Mouse (Mus musculus) gastrocnemius, postnatal 14 days (tissue): ENCODE data around the gene B3gnt2. TPM values are rescaled to one million over a fixed set of nuclear protein-coding genes. Genes with fewer than 3 reads are reported as not detected.
A peak's percentile ranks its signal among the peaks of the same experiment; 100 is the strongest.

Experiments used
- DNase-seq: peaks from one replicate; pipeline ENCODE4 v3.0.0; 2021; ENCODE audit warnings: mixed read lengths
- intact Hi-C: fragments of 180-260 bp; cut with DNase I; formaldehyde crosslinking; loops from one replicate; pipeline ENCODE4 v1.15.1; 2025; ENCODE audit warnings: low total_unique reads
- long read RNA-seq, 2 experiments: library from polyadenylated mRNA; stranded (forward); transcript quantifications; one replicate each; pipeline ENCODE4 v2.0.0; 2021
- total RNA-seq, 2 experiments: library from RNA; stranded (reverse); gene quantifications; 2 replicates each; pipeline ENCODE4 v1.2.3; 2021

Gene B3gnt2
- total RNA-seq = 1 to 10 TPM; 4.4 to 5.7 TPM
- long read RNA-seq, experiment 1, transcript B3gnt2-202 (2 exons, 3,057 nt) = major isoform, 6 of 7 reads
- long read RNA-seq, experiment 1, partial matches to known transcripts = 0 of 7 reads
- long read RNA-seq, experiment 1, other reads (novel, unspliced or antisense) = 0 of 7 reads
- long read RNA-seq, experiment 2, transcript B3gnt2-202 (2 exons, 3,057 nt) = major isoform, 5 of 6 reads
- long read RNA-seq, experiment 2, partial matches to known transcripts = 1 of 6 reads
- long read RNA-seq, experiment 2, other reads (novel, unspliced or antisense) = 0 of 6 reads

DNA sequence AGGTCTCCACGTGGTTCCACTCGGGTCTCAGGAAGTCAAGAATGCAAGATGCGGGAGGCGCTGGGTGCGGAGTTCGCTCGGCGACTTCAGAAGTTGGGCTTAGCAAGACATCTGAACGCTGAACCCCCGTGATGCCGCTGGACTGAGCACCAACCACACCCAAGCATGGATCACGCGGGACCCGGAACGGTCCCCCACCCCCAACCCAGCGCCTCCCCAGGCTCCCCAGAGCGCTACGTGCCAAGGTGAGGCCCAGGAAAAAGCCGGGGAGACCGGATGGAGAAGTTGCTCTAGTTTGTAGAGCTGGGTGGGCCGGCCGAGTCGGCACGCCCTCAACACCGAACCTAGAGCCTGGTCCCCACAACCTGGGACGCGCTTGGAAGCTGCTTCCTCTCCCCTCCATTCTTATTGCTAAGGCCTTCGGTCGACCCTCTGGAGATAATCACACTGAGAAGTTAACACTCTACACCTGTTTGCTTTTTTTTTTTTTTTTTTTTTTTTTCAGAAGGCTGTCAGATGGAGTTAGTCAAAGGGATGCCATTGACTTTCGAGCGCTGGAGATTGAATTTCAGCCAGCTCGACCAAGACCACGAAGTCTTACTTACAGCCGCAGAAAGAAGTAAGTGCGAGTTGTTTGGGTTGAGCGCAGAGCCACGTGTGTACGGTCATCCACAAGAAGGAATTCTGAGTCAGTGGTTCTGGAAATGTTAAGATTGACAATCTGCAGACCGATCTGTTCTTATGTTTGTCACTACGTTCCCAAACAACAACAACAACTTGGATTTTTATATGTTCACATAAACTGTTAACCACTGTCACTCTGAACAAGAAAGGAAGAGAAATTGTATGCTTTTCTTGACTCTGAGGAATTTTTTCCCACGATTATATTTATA, at the start of gene B3gnt2:
TSS of gene B3gnt2 (minus strand) at position 627 of the 893 bp plus-strand sequence.
- intact Hi-C loops = loop anchor here (10.0 kb wide), 1 partner anchor 94 kb away; no protein-coding TSS in a partner anchor
- peak; percentile 42 for DNase-seq

DNA sequence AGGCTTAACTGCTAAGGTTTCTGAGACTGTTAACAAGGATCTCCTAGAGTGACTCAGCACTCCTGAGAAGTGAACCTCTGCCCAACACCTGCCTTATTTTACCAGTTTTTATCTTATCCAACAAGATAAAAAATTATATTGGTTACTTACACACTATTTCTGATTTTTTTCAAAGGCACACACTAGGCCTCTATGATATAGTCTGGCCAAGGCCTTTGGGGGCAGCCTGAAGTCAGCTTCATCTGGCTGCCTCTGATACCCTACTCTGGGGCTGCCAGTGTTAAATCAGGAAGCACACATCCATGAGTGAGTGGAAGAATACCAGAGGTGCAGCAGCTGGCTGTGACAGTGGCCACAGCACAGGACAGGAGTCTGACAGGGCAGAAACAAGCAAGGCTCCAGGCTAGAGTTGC, 45.7 kb upstream of the B3gnt2 start:
- intact Hi-C loops = no loop called here
- no peak for DNase-seq

DNA sequence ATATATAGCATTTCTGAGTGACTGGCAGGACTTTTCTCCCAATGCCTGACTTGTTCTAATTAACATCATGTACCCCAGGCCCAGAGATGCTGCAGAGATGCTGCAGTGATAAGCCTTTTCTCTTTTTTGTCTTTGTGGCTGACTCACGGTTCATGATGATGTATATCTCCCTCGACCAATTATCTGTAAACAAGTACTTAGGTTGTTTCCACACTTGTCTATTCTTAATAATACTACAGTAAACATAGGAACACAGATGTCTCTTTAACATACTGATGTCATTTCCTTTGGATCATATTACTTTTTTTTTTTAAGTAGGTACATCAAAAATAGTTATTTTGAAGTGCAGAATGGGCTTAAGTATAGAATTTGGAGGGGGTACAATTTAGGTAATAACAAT, 42.2 kb upstream of the B3gnt2 start:
- intact Hi-C loops = no loop called here
- no peak for DNase-seq

DNA sequence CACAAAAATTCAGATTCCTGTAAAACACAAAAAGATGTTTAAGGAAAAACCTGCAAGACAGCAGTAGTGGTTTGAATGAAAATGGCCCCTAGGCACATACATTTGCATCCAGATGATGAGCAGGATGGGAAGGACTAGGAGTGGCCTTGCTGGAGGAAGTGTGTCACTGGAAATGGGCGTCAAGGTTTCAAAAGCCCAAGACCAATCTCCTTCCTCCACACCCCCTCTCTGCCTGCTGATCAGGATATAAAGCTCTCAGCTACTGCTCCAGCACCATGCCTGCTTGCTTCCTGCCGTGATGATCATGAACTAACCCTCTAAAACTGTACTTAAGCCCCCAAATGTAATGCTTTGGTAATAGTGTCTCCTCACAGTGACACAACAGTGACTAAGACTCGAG, 39.3 kb upstream of the B3gnt2 start:
- intact Hi-C loops = no loop called here
- DNase-seq = no peak

DNA sequence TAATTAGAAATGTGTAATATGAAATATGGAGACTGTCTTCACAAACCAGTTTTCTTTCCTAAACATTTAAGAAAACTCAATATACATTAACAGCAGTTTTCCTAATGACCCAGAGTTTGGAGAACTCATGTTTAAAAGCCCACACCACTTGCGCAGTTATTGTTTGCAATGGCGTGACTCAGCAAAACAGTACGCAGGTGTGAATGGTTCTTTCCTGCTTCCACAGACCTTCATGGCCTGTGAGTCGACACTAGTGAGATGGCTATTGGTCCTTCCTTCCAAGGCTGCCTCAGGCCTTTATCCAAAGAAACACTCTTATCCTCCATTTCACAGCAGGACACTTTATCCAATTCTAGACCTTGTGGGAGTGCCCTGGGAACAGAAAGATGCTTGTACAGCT, 36.9 kb upstream of the B3gnt2 start:
- intact Hi-C loops = no loop called here
- no peak for DNase-seq

DNA sequence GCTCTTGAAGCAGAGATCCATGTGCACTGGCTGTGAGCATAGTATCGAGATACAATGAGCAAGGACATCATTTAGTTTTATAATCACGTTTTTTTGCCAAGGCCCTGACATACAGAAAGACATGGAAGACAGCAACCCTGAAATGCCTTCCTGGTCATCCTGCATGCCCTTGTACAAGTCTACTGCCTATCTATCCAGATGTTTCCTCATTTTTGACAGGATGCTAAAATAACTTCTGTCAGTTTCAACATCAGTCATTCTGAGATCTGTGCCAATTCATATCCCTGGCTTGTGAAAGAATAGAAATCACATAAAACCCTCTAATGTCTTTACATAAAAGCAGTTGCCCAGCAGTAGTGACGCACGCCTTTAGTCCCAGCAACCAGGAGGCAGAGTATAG, 36.4 kb upstream of the B3gnt2 start:
- intact Hi-C loops = no loop called here
- DNase-seq = no peak

DNA sequence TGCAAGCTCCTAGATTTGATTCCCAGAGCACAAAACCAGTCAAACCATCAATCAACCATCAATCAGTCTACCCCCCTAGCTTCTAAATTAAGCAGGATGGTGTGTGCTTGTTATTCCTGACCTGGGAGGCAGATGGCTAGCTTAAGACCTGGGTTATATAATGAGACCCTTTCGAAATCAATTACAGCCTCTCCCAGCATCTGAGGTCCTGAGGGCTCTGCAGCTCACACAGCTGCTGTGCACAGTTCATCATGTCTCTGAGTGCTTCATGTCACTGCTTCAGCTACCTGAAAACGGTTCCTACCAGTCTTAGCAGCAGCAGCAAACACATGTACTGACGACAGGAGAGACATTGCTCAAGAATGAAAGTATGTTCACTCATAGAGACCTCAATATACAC, 32.3 kb upstream of the B3gnt2 start:
- no peak for DNase-seq
- intact Hi-C loops = no loop called here

DNA sequence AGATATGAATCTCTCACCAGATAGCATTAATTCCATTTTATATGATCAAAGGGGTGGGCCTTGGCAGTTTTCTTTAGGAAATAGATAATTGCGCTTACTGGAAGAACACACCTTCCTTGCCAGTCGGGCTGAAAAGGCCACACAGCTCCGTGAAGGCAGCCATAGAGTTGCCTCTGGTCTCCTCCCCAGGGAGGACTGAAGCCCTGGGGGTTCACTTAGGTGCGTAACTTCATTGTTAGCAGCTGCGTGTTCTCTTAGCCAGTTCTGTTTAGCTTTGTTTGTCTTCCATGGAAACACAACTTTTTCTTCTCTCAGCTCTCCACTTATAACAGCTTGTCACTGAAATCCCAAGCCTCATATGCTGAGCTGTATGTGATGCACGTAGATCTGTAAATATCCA, 31.7 kb upstream of the B3gnt2 start:
- intact Hi-C loops = no loop called here

DNA sequence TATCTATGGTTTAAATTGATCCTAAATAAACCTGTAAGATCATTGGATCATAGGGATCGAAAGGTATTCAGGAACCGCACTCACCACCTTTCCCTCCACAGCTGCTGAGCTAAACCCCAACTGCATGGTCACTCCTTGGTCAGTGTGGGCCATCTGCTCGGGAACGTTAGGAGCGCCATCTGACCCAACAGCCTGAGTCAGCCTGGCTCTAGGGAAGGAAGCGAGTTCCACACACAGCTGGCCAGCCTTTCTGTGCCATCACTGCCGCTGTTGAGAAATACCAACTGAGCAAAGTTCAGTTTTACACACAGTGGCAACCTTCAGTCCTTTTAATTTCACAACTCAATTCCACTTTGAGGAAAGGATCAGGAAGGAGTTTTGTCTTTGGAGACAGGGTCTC, 31.1 kb upstream of the B3gnt2 start:
- DNase-seq = no peak
- intact Hi-C loops = no loop called here

More for the DNA sequence above, 31.7 kb upstream of the B3gnt2 start:
- no peak for DNase-seq

DNA sequence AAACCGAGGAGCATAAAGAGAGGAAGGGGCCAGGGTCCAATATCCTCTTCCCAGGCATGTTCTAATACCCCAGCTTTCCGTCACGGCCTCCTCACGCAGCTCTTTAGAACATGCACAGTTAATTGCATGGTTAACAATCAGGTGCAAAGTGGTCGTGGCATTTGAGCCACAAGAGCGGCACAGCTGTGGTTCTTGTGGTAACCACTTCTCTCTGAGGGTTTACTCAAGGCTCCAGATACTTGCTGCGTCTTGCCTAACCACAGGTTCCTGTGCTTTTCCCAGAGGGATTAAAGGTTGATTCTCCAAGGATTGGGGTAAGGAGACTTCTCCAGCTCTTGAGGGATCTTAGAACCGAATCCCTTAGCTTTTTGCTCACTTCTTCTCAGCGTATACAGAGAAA, 30.5 kb upstream of the B3gnt2 start:
- intact Hi-C loops = no loop called here
- DNase-seq = no peak

DNA sequence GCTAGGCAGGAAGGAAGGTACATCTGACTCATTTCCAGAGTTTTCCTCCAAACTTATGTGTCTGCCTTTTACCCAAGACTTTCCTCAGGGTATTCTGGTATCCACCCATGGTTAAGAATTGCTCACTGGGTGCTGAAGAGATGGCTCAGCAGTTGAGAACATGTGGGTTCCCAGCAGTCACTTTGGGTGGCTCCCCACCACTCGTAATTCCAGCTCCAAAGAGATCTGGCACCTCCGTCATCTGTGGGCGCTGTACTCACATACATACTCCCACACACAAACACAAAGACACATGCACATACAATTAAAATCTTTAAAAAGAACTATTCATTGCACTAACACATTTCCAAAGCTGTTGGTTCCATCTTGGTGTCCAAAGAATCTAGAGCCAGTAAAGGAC, 28.5 kb upstream of the B3gnt2 start:
- DNase-seq = no peak
- intact Hi-C loops = no loop called here

DNA sequence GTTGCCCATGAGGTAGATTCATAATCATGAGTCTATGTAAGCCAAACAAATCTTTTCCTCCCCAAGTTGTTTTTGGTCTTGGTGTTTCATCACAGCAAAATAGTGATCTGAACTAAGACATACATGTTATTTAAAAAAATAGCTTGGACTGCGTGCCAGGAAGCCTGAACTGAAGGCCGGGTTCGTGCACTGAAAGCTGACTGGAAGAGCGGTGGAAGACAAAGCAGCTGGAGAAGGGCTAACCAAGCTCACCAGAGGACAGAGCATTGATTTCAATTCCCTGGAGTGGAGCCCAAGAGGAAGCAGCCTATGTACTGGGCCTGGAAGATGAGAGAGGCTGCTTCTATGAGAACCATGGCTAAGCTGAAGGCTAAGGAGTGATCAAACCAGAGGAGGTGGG, 26.2 kb upstream of the B3gnt2 start:
- DNase-seq = no peak
- intact Hi-C loops = no loop called here

DNA sequence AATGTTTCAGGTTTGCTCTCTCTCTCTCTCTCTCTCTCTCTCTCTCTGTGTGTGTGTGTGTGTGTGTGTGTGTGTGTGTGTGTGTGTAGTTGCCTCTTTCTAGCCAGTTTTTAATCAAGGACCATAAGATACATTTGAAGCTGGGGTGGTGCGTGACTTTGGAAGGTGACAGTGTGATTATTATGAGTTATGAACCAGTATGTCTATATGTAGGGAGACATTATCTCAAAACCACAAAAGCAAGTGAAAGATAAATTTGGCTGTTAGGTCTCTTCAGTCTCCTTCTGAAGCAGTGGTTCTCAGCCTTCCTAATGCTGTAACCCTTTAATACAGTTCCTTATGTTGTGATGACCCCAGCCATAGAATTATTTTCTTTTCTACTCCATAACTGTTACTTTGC, 24.6 kb upstream of the B3gnt2 start:
- intact Hi-C loops = no loop called here
- no peak for DNase-seq

DNA sequence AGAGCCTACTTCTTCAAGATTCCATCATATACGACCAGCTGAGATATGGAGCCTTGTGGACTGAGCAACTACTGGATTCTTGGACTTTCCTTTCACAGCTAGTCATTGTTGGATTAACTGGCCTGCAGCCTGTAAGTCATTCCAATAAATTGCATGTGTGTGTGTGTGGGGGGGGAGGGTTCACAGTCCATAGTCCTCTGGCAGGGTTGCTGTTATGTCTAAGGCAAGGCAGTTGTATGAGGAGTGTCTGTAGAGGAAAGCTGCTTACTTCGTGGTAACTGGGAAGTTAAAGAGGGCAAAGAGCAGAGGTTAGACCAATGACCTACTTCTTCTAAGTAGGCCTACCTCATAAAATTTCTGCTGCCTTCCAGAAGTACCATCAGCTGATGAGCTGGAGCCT, 22.9 kb upstream of the B3gnt2 start:
- intact Hi-C loops = no loop called here
- DNase-seq = no peak

DNA sequence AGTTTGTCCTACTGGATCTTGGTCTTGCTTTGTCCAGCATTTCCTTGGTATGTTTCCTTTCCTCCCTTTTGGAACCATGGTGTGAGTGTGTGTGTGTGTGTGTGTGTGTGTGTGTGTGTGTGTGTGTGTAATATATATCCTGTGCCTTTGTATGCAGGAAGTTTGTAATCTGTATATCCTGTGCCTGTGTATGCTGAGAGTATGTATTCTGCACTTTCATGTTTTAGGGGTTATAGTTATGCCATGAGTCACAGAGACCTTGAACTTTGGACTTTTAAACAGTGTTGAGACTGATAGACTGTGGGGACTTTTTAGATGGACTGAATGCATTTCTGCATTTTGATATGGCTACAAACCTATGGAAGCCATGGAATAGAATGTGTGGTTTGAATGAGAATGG, 22.2 kb upstream of the B3gnt2 start:
- intact Hi-C loops = no loop called here
- no peak for DNase-seq

DNA sequence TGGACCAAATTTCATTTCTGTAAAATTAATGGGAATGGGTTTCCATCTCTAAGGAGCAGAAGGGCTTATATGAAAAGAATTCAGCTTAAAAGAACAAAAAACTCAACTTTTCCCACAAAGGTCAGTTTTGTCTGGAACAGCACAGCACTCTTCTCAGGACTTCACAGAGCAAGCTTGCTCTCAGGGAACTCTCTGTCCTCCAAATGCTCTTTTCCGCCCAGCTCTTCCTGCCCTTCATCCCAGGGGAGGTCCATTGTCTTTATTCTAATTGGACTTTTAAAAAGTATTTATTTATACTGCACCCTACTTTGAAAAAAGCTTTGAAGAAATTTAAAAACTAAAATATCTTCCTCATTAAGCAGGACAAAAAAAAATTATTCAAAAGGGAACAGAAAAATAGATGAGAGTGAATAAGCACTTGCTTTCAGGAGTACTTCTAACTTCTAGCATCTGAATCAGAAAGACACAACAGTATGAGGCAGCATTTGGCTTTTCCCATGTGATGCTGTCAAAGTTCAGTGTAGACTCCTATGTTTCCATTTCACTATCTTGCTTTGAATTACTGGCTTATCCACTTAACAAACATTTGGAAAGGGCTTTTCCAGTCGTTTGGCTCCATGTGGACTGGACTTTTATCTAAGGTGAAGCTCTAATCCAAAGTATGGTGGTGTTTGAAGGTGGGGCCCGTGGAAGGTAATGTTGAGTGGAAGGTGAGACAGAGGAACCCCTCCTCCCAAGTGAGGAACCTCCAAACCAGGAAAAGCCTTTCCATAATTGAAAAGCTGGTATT, 19.8 kb upstream of the B3gnt2 start:
- DNase-seq = no peak
- intact Hi-C loops = no loop called here

DNA sequence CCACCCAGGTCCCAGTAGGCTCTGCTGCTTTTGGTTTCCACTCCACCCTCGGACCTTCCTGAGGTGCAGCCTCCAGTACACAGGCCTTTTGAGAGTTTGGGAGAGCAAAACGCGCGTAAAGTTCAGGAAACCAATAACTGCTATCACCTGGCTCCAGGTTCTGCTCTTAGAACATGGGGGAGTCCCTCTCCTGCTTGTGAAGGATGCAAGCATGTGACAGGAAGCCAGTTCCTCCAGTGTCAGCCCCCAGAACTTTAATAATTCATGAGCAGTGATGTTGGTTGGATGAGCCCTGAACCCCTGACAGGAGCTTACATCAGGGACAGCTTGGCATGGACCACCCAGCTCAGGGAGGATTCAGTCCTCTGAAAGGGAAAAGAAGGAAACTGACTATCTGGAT, 18.9 kb upstream of the B3gnt2 start:
- DNase-seq = no peak
- intact Hi-C loops = no loop called here

DNA sequence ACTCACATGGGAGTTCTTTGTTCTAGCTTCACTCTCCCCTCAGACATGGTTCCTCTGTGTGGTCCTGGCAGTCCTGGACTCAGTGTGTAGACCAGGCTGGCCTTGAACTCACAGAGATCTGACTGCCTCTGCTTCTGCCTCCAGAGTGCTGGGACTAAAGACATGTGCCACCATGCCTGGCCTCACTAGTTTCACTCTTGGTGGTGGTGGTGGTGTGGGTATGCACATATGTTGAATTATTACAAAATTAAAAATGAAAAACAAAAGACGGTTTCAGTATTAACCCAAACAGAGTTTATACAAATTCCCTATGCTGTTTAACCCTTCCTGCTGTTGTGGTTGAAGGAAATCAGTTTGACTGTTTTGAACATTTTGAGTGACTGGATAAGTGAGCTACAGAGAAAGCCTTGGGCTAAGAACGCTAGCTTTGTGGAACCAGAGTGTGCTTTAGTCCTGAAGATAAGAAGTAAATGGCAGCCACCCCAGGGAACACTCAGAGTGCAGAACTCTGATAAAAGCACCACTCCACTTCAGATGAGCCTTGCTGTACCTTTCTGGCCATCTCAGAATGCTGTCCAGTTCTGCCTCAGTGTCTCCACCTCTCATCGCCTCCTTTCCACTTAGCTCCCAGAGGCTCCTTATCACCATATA, 16.0 kb upstream of the B3gnt2 start:
- intact Hi-C loops = no loop called here
- DNase-seq = no peak

DNA sequence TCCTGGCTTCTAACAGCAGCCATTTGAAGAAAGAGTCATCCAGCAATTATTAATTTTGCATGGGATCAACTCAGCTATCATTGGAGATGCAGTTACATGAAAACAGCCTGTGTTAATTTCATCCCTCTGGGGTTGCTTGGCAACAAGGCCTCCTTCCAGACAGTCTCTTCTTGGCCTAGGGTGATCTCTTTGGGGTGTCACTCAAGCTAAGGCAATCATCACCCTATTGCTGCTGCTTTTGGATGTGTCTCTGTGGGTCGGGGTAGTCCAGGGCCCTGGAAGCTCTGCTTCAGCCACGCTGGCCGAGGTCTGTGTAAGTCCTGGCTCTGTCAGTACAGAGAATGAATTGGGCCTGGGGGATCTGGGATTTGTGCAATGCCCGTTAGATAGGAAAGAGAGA, 14.5 kb upstream of the B3gnt2 start:
- no peak for DNase-seq
- intact Hi-C loops = no loop called here

DNA sequence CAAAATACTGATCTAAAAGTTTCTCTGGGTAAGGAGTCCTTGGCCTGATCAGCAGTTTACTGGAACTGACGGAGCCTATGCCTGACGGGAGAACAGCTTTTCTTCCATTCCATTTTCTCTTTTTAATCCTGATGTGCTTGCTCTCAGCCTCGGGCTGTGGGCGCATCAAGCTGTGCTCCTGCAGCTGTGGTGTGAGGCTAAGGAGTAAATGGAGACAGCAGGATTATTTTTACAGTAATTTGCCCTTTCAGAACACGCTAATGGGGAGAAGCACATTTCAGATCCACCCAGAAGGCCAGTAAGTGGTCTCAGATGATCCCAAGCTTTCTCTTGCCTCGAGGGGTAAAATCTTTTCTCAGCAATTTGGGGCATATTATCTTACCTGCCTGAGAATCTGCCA, 14.0 kb upstream of the B3gnt2 start:
- no peak for DNase-seq
- intact Hi-C loops = no loop called here
